Mouse (Mus musculus) embryo, embryonic 10.5 days (tissue): ENCODE measurements at regions not wholly inside any gene's neighbourhood (a gene's known extent, or its start where the extent isn't known, plus 50 kb on each side); places are given as distances from the start of the nearest gene placed in this dataset.
"Not testable (repeated sequence)": the region's sequence is repeated elsewhere in the genome, so short reads cannot be mapped to it uniquely, and the experiment has no call there.

ENCODE experiments used
- DNase-seq: peaks from one replicate; pipeline ENCODE4 v3.0.0-alpha.2; 2015; ENCODE audit warnings: low spot score

GRCm38 (mm10) chr3:149068821-149069220 lies 78.5 kb upstream of the Adgrl2 start:
- no peak for DNase-seq

- DNase-seq = no peak
These were observed 77.4 kb upstream of the Adgrl2 start for GRCm38 (mm10) chr3:149067758-149068157.

GRCm38 (mm10) chr3:149055077-149055476 lies 64.7 kb upstream of the Adgrl2 start:
- DNase-seq = peak; percentile 49

- DNase-seq = not testable (repeated sequence)
These were observed 62.0 kb upstream of the Adgrl2 start for GRCm38 (mm10) chr3:149052295-149052902.

GRCm38 (mm10) chr3:149045343-149045742 lies 55.0 kb upstream of the Adgrl2 start:
- DNase-seq = no peak

GRCm38 (mm10) chr3:149043901-149044300 lies 53.5 kb upstream of the Adgrl2 start:
- DNase-seq = no peak

- DNase-seq = peak; percentile 64
These were observed 52.2 kb upstream of the Adgrl2 start for GRCm38 (mm10) chr3:149042527-149042926.

GRCm38 (mm10) chr3:149041188-149041587 lies 50.8 kb upstream of the Adgrl2 start:
- DNase-seq = no peak
